Mouse (Mus musculus): ENCODE data around the gene Adcy10. TPM values are rescaled to one million over a fixed set of nuclear protein-coding genes. Genes with fewer than 3 reads are reported as not detected.

Gene Adcy10
- polyA plus RNA-seq (2015; fragmentation: Nextera tagmentation; extraction: Ambion mirVana), result 0.06 and 0.39 TPM in 2 replicates

DNA sequence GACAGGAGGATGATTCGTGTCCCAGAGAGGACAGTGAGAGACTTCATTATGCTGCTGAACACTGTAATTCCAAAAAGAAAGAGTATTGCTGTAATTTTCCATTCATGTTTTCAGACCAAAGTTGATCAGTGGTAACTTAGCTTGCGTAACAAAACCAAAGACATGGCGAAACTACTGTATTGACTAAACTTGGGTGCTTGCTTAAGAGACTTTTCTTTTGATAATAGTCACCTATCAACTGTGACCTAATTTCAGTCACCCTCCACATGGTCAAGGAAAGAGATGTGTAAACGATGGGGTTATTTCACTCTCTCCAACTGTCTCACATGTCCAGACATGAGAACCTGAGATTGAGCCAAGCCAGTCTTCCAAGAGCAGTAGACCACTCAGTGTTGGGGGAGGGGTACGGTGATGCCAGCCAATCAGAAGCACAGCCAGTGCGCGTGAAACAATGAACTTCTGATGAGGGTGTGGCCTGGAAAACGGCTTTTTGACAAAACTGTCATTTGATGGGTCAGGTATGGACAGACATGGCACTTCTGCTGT lies at the start of gene Adcy10:
TSS of gene Adcy10 (plus strand) at position 496 of the 546 bp plus-strand sequence.
- no peak within 1 kb of the TSS for H3K4me2 ChIP-seq (replicated peaks; ENCODE audit: low read depth, low read length)

DNA sequence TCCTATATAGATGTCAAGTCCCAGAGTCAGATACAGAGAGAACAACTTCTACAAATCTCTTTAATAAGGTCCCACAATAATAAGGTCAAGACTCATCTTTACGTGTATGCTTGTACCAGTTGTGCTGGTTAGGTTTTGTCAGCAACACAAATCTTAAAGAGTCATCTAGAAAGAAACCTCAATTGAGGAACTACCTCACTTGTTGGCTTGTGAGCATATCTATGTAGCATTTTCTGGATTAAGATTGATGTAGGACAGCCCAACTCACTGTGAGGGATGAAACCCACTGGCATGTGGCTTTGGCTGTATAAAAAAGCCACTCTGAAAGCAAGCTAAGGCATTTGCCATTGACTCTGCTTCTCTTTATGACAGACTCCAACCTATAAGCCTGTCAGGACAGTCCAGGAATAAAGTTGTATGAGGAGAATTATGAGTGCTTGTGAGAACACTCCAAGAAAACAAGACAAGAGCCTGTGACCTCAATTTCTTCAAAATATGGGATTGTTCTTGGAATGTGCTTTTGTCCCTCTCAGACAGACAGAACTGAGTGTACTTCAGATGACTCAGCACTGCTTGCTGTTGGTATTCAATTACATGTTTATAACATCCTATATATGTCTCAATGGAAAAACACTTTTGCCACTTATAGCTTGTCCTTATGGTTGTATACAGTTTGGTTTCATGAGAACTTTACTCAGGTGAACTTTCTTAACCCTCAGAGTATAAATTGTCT lies 46.5 kb upstream of the Adcy10 start:
- Histone ChIP-seq H3K9ac (replicated peaks; ENCODE audit: low read length) (no peak overlapping the region), H3K4me1 (ENCODE audit: insufficient read depth, low read length) (no peaks in the 10 kb centered on the region), H3K4me3 (ENCODE audit: low read length) (no peak overlapping the region), H3K27me3 (ENCODE audit: insufficient read depth, low read length) (no peaks in the 10 kb centered on the region), H3K9me3 (ENCODE audit: low read length) (peaks cover 11% of the 10 kb centered on the region; the same call in 1 of the 2 replicates), H3K4me2 (replicated peaks; ENCODE audit: low read depth, low read length) (no peak overlapping the region), H3K27ac (ENCODE audit: low read length) (no peak overlapping the region), H3K36me3 (ENCODE audit: insufficient read depth, low read length) (0 out of 2 replicates have a peak, but pooled peaks cover 3% of the 10 kb centered on the region)
- WGBS, result 95% methylated on average over 1 of the region's 1 CpGs
- no peak for ATAC-seq (ENCODE audit: low FRiP score, low TSS enrichment)

More for the DNA sequence above, at the start of gene Adcy10:
- Histone ChIP-seq H3K4me3 (ENCODE audit: low read length) (no peak within 1 kb of the TSS), H3K4me1 (ENCODE audit: insufficient read depth, low read length) (no peaks in the 10 kb centered on the region), H3K27ac (ENCODE audit: low read length) (no peak within 1 kb of the TSS), H3K9ac (replicated peaks; ENCODE audit: low read length) (no peak within 1 kb of the TSS), H3K27me3 (ENCODE audit: insufficient read depth, low read length) (no peaks in the 10 kb centered on the region), H3K36me3 (ENCODE audit: insufficient read depth, low read length) (0 out of 2 replicates have a peak, but pooled peaks cover 8% of the 10 kb centered on the region), H3K9me3 (ENCODE audit: low read length) (no peaks in the 10 kb centered on the region)
- 95% methylated on average over 8 of the region's 8 CpGs for WGBS
- no peak for ATAC-seq (ENCODE audit: low FRiP score, low TSS enrichment)

DNA sequence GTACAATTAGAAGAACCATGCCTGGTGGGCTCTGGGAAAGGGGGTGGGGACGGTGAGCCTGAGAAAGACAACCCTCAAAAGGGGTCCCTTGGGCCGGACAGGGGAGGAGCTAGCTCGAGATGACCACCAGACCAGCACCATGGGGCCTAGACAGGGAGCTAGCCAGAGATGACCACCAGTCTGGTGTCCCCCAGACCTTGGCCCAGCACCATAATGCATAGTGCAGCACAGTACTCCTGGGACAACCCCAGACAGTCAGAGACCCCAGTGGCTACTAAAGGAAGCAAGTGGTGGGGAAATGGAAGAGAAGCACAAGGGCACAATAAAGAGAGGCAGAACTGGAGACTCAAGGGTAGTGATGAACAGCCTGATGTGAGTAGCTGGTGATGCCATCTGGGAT lies 44.2 kb upstream of the Adcy10 start:
- H3K27me3 ChIP-seq (ENCODE audit: insufficient read depth, low read length), result no peaks in the 10 kb centered on the region
- no peak overlapping the region for H3K27ac ChIP-seq (ENCODE audit: low read length)
- H3K4me1 ChIP-seq (ENCODE audit: insufficient read depth, low read length), result no peaks in the 10 kb centered on the region
- ATAC-seq (ENCODE audit: low FRiP score, low TSS enrichment), result no peak
- peaks cover 7% of the 10 kb centered on the region; the same call in 1 of the 2 replicates for H3K9me3 ChIP-seq (ENCODE audit: low read length)
- H3K4me3 ChIP-seq (ENCODE audit: low read length), result no peak overlapping the region
- H3K4me2 ChIP-seq (replicated peaks; ENCODE audit: low read depth, low read length), result no peak overlapping the region
- H3K36me3 ChIP-seq (ENCODE audit: insufficient read depth, low read length), result no peaks in the 10 kb centered on the region
- H3K9ac ChIP-seq (replicated peaks; ENCODE audit: low read length), result no peak overlapping the region
- 69% methylated on average over 3 of the region's 3 CpGs for WGBS

DNA sequence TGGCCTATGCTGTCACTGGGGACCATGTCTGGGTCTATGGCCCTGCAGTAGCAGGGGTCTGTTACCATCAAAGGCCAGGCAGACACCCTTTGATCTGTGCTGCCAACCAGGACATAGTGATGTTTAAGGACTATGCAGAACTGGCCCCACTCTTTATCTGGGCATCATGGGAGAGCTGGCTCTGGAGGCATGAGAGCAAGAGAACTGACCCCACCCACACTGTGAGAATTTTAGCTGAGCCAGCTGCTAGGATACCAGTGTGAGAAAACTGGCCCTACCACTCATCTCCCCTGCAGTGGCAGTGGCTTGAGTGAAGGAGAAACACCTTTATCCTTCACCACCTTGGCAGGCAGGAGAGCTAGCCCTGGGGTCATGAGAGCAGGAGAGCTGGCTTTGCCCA lies 43.8 kb upstream of the Adcy10 start:
- H3K27me3 ChIP-seq (ENCODE audit: insufficient read depth, low read length), result no peaks in the 10 kb centered on the region
- no peaks in the 10 kb centered on the region for H3K36me3 ChIP-seq (ENCODE audit: insufficient read depth, low read length)
- no peaks in the 10 kb centered on the region for H3K4me1 ChIP-seq (ENCODE audit: insufficient read depth, low read length)
- peaks cover 6% of the 10 kb centered on the region; the same call in 1 of the 2 replicates for H3K9me3 ChIP-seq (ENCODE audit: low read length)
- H3K27ac ChIP-seq (ENCODE audit: low read length), result no peak overlapping the region
- H3K9ac ChIP-seq (replicated peaks; ENCODE audit: low read length), result no peak overlapping the region
- no peak overlapping the region for H3K4me2 ChIP-seq (replicated peaks; ENCODE audit: low read depth, low read length)
- no peak for ATAC-seq (ENCODE audit: low FRiP score, low TSS enrichment)
- no peak overlapping the region for H3K4me3 ChIP-seq (ENCODE audit: low read length)

DNA sequence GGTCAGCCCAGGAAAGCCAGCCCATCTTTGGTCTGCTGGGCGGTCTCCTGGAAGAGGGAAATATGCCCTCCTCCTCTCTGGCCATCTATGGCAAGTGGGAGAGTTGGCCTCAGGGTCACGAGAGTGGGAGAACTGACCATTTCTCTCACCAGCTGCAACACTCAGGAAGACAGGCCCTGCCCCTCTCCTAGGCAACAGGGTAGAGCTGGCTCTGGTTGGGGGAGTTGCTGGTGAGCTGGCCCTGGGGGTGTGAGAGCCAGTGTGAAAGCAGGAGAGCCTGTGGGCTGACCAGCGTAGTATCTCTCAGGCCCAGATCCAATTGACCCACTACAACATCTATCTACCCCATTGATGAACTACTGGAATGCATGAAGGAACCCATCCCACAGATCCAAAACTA lies 43.3 kb upstream of the Adcy10 start:
- no peaks in the 10 kb centered on the region for H3K27me3 ChIP-seq (ENCODE audit: insufficient read depth, low read length)
- no peak overlapping the region for H3K9ac ChIP-seq (replicated peaks; ENCODE audit: low read length)
- H3K36me3 ChIP-seq (ENCODE audit: insufficient read depth, low read length), result no peaks in the 10 kb centered on the region
- H3K4me2 ChIP-seq (replicated peaks; ENCODE audit: low read depth, low read length), result no peak overlapping the region
- no peaks in the 10 kb centered on the region for H3K4me1 ChIP-seq (ENCODE audit: insufficient read depth, low read length)
- 62% methylated on average over 3 of the region's 3 CpGs for WGBS
- peak; percentile 73 for ATAC-seq (ENCODE audit: low FRiP score, low TSS enrichment)
- H3K9me3 ChIP-seq (ENCODE audit: low read length), result peaks cover under 1% of the 10 kb centered on the region; the same call in 1 of the 2 replicates
- no peak overlapping the region for H3K27ac ChIP-seq (ENCODE audit: low read length)
- no peak overlapping the region for H3K4me3 ChIP-seq (ENCODE audit: low read length)

DNA sequence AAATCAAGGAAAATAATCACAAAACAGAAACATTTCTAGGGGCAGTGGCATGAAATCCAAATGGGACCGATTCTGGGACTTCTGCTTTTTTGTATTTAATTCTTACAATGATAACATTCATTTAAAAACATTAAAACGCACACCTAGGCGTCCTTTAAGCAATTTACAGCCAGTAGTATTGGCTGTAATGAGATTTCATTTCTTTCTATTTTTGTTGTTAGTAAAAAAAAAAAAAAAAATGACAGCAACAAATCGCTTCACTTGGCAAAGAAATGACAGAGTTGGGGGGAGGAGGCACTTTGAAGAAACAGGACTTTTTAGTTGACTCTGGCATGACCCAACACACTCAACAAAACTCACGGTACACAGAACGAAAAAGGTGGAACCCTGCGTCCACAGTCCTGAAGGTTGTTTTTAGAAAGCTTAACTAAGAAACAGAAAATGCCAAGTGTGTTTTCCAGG lies 25.9 kb upstream of the Adcy10 start:
- 16% methylated on average over 7 of the region's 7 CpGs for WGBS
- Histone ChIP-seq H3K36me3 (ENCODE audit: insufficient read depth, low read length) (no peaks in the 10 kb centered on the region), H3K4me1 (ENCODE audit: insufficient read depth, low read length) (peaks cover 18% of the 10 kb centered on the region), H3K9ac (replicated peaks; ENCODE audit: low read length) (peak overlapping the region; percentile 93), H3K4me3 (ENCODE audit: low read length) (peak overlapping the region; percentile 89), H3K4me2 (replicated peaks; ENCODE audit: low read depth, low read length) (peak overlapping the region; percentile 82), H3K27me3 (ENCODE audit: insufficient read depth, low read length) (no peaks in the 10 kb centered on the region), H3K27ac (ENCODE audit: low read length) (peak overlapping the region; percentile 99), H3K9me3 (ENCODE audit: low read length) (peaks cover 5% of the 10 kb centered on the region; the same call in 1 of the 2 replicates)
- ATAC-seq (ENCODE audit: low FRiP score, low TSS enrichment), result no peak

DNA sequence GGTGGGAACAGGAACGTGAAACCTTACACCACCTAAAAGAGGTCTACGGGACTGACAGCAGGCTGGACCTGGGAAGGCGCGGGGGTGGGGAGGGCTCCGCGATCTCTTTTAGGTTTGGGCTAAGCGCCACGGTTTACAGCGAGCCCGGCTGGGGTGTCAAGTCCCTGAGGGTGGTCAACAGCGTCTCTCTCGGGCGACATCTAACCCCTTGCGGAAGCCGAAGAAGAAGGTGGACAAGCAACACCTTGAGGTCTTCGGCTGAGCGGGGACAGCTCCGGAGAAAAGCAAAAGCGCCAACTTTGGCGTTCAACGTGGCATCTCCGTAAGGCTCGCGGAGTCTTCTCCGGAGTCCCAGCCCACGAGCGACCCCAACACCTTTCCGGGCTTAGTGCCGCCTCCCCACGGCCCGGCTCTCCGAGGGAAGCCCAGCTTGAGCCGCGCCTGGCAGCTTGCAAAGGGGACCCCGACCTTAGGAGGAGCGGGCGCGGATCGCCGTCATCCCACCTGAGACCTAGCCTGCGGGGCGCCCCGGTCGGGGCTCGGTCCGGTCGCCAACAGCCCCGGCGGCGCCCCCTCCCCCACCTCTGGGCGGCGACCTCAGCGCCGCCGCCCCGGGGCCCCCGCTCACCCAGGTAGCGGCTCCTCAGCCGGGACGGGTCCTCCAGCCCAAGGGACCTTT lies 25.3 kb upstream of the Adcy10 start:
- H3K9me3 ChIP-seq (ENCODE audit: low read length), result no peaks in the 10 kb centered on the region
- no peaks in the 10 kb centered on the region for H3K27me3 ChIP-seq (ENCODE audit: insufficient read depth, low read length)
- H3K4me2 ChIP-seq (replicated peaks; ENCODE audit: low read depth, low read length), result peak overlapping the region; percentile 82
- peak overlapping the region; percentile 89 for H3K4me3 ChIP-seq (ENCODE audit: low read length)
- no peak for ATAC-seq (ENCODE audit: low FRiP score, low TSS enrichment)
- H3K36me3 ChIP-seq (ENCODE audit: insufficient read depth, low read length), result no peaks in the 10 kb centered on the region
- under 1% methylated on average over 55 of the region's 60 CpGs for WGBS
- peaks cover 18% of the 10 kb centered on the region for H3K4me1 ChIP-seq (ENCODE audit: insufficient read depth, low read length)
- peak overlapping the region; percentile 99 for H3K27ac ChIP-seq (ENCODE audit: low read length)
- H3K9ac ChIP-seq (replicated peaks; ENCODE audit: low read length), result peak overlapping the region; percentile 93

DNA sequence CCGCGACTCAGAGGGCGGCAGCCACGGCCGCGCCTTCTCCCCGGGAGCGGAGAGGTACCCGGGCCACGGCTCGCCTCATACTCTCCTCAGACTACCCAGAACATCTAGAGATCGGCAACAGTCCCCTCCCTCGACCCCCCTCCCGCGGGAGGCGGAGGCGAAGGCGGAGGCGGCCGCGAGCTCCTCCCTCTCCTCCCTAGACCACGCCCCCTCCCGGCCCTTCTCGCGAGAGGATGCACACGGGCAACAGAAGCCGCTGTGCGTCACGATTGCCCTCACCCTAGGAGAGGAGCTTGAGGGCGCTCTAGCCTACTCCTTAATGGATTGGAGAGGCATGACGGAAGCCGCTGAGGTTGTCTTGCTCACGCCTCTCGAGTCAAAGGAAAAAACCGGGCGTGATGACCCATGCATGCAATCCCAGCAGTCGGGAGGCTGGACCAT lies 24.6 kb upstream of the Adcy10 start, which contains the start of the genes Dcaf6 and Mpc2:
TSS of gene Dcaf6 (minus strand) at position 116 of the 441 bp plus-strand sequence.
TSS of gene Mpc2 (plus strand) at position 278 of the 441 bp plus-strand sequence.
- under 1% methylated on average over 34 of the region's 37 CpGs for WGBS
- H3K4me2 ChIP-seq (replicated peaks; ENCODE audit: low read depth, low read length), result peak within 1 kb of the TSS; percentile 87
- H3K9ac ChIP-seq (replicated peaks; ENCODE audit: low read length), result peak within 1 kb of the TSS; percentile 93
- no peaks in the 10 kb centered on the region for H3K27me3 ChIP-seq (ENCODE audit: insufficient read depth, low read length)
- no peaks in the 10 kb centered on the region for H3K9me3 ChIP-seq (ENCODE audit: low read length)
- H3K4me1 ChIP-seq (ENCODE audit: insufficient read depth, low read length), result peaks cover 18% of the 10 kb centered on the region
- H3K27ac ChIP-seq (ENCODE audit: low read length), result peak within 1 kb of the TSS; percentile 99
- H3K4me3 ChIP-seq (ENCODE audit: low read length), result peak within 1 kb of the TSS; percentile 89
- no peaks in the 10 kb centered on the region for H3K36me3 ChIP-seq (ENCODE audit: insufficient read depth, low read length)
- ATAC-seq (ENCODE audit: low FRiP score, low TSS enrichment), result peak; percentile 94

DNA sequence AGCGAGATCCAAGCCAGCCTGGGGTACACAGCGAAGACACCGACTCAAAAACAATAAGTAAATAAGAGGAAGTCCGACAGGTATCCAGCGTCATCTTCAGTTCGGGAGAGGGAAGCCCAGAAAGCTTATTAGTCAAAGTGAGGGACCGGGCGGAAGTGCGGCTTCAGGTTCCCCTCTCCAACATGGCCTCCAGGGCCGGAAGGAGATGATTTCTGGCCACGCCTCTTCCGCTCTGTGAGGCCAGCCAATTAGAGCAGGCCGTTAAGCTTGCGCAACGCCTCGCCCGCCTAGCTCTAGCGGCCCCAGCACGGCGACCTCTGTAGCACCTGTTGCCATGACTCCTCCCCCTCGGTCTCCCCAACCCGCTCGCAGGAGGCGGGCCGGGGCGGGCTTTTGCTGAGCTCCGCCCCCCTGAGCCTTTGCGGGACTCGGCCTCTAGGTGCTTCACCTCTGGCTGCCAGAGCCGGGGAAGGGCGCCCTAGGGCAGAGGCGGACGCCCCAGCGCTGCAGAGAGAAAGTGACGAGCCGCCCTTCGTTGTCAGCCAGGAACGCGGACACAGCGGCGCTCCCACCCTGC lies 24.1 kb upstream of the Adcy10 start:
- Histone ChIP-seq H3K9me3 (ENCODE audit: low read length) (no peaks in the 10 kb centered on the region), H3K4me3 (ENCODE audit: low read length) (peak overlapping the region; percentile 89), H3K4me2 (replicated peaks; ENCODE audit: low read depth, low read length) (peak overlapping the region; percentile 87), H3K27me3 (ENCODE audit: insufficient read depth, low read length) (no peaks in the 10 kb centered on the region), H3K36me3 (ENCODE audit: insufficient read depth, low read length) (no peaks in the 10 kb centered on the region), H3K4me1 (ENCODE audit: insufficient read depth, low read length) (peaks cover 18% of the 10 kb centered on the region), H3K9ac (replicated peaks; ENCODE audit: low read length) (peak overlapping the region; percentile 93), H3K27ac (ENCODE audit: low read length) (peak overlapping the region; percentile 99)
- peak; percentile 97 for ATAC-seq (ENCODE audit: low FRiP score, low TSS enrichment)
- under 1% methylated on average over 41 of the region's 41 CpGs for WGBS
